Mouse (Mus musculus) c-Kit-negative CD71-positive TER-119-positive erythroid progenitor cells, embryonic 14.5 days (primary cell): ENCODE measurements around the gene Lrch3.
A peak's percentile ranks its signal among the peaks of the same experiment; 100 is the strongest.
"Not testable (repeated sequence)": the region's sequence is repeated elsewhere in the genome, so short reads cannot be mapped to it uniquely, and the experiment has no call there.

ENCODE experiments used
- DNase-seq: peaks from one replicate; pipeline ENCODE4 v3.0.0-alpha.2; 2013; ENCODE audit warnings: low read depth, low spot score

The Lrch3 gene

DNA sequence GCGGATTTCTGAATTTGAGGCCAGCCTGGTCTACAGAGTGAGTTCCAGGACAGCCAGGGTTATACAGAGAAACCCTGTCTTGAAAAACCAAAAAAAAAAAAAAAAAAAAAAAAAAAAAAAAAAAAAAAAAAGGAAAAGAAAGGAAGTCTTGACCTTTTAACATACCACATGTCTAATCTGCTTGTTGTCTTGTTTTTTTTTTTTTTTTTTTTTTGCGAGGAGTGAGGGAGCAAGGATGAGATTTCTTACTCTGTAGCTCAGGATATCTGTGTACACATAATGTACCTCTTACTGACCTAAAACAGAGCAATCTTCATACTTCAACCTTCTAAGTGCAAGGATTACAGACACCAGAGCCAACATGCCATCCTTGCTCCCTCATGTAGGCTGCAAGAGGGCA lies 141.0 kb downstream of the Lrch3 start:
- not testable (repeated sequence) for DNase-seq

DNA sequence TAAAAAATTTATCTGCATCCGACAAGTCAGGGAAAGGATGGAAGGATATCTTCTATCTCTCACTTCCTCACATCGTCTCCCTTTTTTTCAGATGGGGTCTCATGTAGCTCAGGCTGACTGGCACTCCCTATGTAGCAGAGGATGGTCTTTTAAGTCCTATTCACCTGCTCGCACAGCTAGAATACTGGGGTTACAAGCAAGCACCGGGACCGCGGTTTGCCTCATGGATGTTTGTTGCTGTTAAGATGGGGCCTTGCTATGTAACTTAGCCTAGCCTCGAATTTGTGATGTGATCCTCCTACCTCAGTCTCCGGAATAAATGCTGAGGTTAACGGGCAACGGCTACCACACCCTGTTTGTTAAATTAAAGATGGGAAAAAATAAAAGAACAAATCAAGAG lies 141.8 kb downstream of the Lrch3 start:
- no peak for DNase-seq

DNA sequence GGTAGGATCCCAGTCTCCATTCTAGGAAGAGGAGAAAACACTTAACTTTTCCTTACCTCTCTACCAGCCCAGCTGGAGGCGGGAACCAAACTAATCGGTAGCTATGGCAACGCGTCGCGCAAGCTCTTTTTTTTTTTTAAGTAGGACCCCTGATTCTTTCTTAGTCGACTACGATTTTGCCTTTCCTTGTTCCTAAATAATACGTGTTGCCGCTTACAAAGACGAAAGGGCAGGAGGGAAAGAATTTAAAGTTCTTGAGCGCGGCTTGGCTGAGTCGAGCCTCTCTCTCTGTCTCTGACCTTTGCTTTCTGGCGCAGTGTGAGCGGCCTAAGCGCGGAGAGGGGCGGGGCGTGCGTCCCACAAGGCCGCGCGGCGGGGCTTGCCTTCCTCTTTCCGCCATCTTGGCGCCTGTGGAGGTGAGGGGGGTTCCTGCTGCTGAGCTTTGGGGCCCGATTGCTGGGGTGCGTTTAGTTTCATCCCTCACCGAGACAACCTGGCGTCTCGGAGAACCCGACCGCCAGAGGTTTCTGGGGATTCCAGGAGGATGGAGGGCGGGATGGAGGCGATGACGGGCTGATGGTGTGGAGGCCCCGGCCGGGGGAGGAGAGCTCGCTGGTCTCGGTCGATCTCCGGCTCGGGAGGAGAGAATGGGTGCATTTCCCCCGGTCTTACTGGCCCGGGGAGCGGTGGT lies 142.3 kb downstream of the Lrch3 start, which contains the start of the genes Iqcg and Rpl35a:
Iqcg (minus strand) TSS at position 124 of the 691 bp plus-strand sequence.
Rpl35a (plus strand) TSS at position 359 of the 691 bp plus-strand sequence.
- DNase-seq, result peak; percentile 86

- DNase-seq, result no peak
Measured at GRCm38 (mm10) chr16:33056786-33057185, 142.9 kb downstream of the Lrch3 start.

GRCm38 (mm10) chr16:33058033-33058432 lies 144.1 kb downstream of the Lrch3 start:
- no peak for DNase-seq

- not testable (repeated sequence) for DNase-seq
Measured at GRCm38 (mm10) chr16:33058656-33059055, 144.8 kb downstream of the Lrch3 start.

DNA sequence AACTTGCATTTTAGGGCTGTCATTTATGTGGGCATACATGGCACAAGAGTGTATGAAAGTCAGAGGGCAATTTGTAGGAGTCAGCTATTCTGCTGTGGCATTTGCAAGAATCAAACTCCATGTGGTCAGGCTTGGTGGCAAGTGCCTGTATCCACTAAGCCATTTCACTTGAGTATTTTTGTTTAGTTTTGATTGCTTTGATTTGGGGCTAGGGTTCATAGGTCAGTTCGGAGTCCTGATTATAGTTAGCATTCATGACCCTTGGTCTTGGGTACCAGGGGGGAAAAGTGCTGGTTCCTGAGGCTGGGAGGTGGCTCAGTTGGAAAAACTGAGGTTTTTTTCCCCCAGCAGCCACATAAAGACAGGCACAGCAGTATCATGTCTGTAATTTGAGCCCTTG lies 145.6 kb downstream of the Lrch3 start:
- no peak for DNase-seq

DNA sequence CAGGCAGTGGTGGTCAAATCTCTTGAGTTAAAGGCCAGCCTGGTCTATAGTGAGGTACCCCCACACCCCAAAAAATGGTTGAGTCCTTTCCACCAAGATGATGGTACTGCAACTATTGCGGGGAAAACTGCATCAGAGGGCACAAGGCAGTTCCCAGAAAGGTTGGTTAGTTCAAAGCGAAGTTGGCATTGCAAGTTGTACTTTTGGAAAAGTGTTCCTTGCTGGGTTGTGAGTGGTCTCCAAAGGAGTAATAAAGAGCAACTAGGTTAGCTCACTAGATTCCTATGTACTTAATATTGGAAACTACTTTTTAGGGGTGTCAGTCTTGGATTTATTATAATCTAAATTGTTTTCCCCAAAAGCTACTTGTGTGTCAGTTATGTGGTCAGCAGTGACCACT lies 147.0 kb downstream of the Lrch3 start:
- DNase-seq, result no peak

DNA sequence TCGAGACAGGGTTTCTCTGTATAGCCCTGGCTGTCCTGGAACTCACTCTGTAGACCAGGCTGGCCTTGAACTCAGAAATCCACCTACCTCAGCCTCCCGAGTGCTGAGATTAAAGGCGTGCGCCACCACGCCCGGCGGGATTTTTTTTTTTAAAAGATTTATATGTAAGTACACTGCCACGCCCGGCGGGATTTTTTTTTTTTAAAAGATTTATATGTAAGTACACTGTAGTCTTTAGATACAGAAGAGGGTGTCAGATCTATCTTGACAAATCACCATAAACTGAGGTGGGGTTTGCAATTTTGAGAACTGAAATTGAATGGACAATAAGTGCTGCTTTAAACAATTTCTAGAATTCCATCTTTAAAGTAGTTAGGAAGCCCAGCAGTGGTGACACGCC lies 147.5 kb downstream of the Lrch3 start:
- DNase-seq, result no peak

GRCm38 (mm10) chr16:33062024-33062681 lies 148.3 kb downstream of the Lrch3 start, which contains the start of gene Lmln:
Gene Lmln, plus strand, starts transcription at chr16:33062521.
- peak; percentile 78 for DNase-seq

DNA sequence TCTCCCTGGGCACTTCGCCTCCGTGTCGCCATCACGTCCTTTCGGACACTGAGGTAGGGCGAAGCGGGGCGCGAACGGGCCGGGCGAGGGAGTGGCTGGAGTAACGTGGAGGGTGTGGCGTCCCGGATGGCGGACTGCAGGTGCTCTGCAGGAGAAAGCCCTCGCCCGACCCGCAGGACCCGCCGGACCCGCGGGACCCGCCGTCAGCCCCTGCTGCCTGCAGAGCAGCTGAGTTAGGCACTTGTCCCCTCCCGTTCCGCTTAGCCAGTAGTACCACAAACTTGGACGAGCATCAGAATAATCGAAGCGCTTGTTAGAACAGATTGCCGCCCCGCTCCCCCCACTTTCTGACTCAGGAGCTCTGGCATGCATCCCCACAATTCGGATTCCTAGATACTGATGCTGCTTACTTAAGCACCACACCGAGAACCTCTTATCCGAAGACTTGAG lies 148.8 kb downstream of the Lrch3 start:
- peak; percentile 28 for DNase-seq

DNA sequence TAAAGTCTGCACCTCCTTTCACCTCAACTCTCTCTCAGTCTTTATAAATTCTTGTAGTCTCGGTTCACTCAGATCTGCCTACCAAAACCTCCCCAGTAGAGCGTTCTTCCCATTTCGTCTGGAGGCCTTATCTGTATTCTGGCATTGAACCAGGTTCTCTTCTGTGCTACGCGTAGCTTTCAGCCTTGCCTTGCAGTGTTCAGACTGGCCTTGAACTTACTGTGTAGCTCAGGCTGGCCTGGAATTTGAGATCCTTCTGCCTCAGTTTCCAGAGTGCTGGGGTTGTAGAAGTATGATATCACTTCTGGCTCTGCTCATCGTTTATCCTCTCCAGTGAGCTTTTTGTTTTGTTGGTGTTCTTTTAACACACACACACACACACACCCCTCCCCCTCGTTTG lies 149.4 kb downstream of the Lrch3 start:
- no peak for DNase-seq

- no peak for DNase-seq
Measured at GRCm38 (mm10) chr16:33064636-33065035, 150.7 kb downstream of the Lrch3 start.
